Mouse (Mus musculus) limb, embryonic 10.5 days (tissue): ENCODE data around the gene Adat3. TPM values are rescaled to one million over a fixed set of nuclear protein-coding genes. Genes with fewer than 3 reads are reported as not detected.

ENCODE experiments used
- DNase-seq: peaks from one replicate; pipeline ENCODE4 v3.0.0-alpha.2; 2017; ENCODE audit warnings: low spot score
- H3K27ac ChIP-seq: fragments of 300-500 bp; sonication (generic); 2 replicates; pipeline ENCODE4 v1.5.1; 2016; ENCODE audit warnings: mild to moderate bottlenecking
- H3K27me3 ChIP-seq: fragments of 300-500 bp; sonication (generic); 2 replicates; pipeline ENCODE4 v1.6.1; 2016; ENCODE audit warnings: low read depth, mild to moderate bottlenecking; ENCODE audit not compliant: poor library complexity, severe bottlenecking
- H3K36me3 ChIP-seq: fragments of 300-500 bp; sonication (generic); 2 replicates; pipeline ENCODE4 v1.6.1; 2016; ENCODE audit warnings: mild to moderate bottlenecking, moderate library complexity
- H3K4me1 ChIP-seq: fragments of 300-500 bp; sonication (generic); 2 replicates; pipeline ENCODE4 v1.6.1; 2016
- H3K4me3 ChIP-seq: fragments of 300-500 bp; sonication (generic); 2 replicates; pipeline ENCODE4 v1.5.1; 2016; ENCODE audit warnings: mild to moderate bottlenecking, moderate library complexity
- H3K9me3 ChIP-seq: fragments of 300-500 bp; sonication (generic); replicated peaks from 2 replicates; pipeline ENCODE4 v1.6.1; 2016; ENCODE audit warnings: mild to moderate bottlenecking
- WGBS: fragments of 180-500 bp; shearing (Covaris S2); methylation state at CpG from one replicate; pipeline ENCODE4 v1.1.7; 2016; 5-methylcytosine and 5-hydroxymethylcytosine counted together
- polyA plus RNA-seq: library from polyadenylated mRNA; unstranded; fragments of >200 nt; fragmentation: Nextera tagmentation; extraction: Ambion mirVana; gene quantifications from 2 replicates; pipeline ENCODE4 v1.2.1, GENCODE M21; 2016

Adat3 gene
- 11.1 and 13.4 TPM in 2 replicates for polyA plus RNA-seq

- H3K4me3 ChIP-seq: peak within 1 kb of the TSS; percentile 83
- peak; percentile 96 for DNase-seq
- H3K4me1 ChIP-seq: peaks cover 26% of the 10 kb centered on the region
- no peaks in the 10 kb centered on the region for H3K27me3 ChIP-seq
- H3K9me3 ChIP-seq: no peaks in the 10 kb centered on the region
- under 1% methylated on average over 54 of the region's 54 CpGs for WGBS
- peak within 1 kb of the TSS; percentile 89 for H3K27ac ChIP-seq
- peaks cover 23% of the 10 kb centered on the region for H3K36me3 ChIP-seq
Observed at GRCm38 (mm10) chr10:80602698-80603325, at the start of gene Adat3, which contains the start of gene Scamp4. Gene Adat3 (plus strand): TSS chr10:80602880. Gene Scamp4 (plus strand): TSS chr10:80602872.

- no peaks in the 10 kb centered on the region for H3K27me3 ChIP-seq
- no peaks in the 10 kb centered on the region for H3K9me3 ChIP-seq
- peaks cover 57% of the 10 kb centered on the region for H3K36me3 ChIP-seq
- no peak overlapping the region for H3K27ac ChIP-seq
- no peak overlapping the region; the same call in 1 of the 2 replicates for H3K4me3 ChIP-seq
- WGBS: 85% methylated on average over 8 of the region's 8 CpGs
- DNase-seq: no peak
- H3K4me1 ChIP-seq: peaks cover 18% of the 10 kb centered on the region
Observed at GRCm38 (mm10) chr10:80553575-80553974, 49.1 kb upstream of the Adat3 start.

GRCm38 (mm10) chr10:80553997-80554396 is 48.7 kb upstream of the Adat3 start:
- Histone ChIP-seq H3K4me1 (peaks cover 19% of the 10 kb centered on the region), H3K27ac (no peak overlapping the region), H3K9me3 (no peaks in the 10 kb centered on the region), H3K27me3 (no peaks in the 10 kb centered on the region), H3K4me3 (no peak overlapping the region; the same call in 1 of the 2 replicates), H3K36me3 (peaks cover 54% of the 10 kb centered on the region)
- DNase-seq: no peak
- WGBS: 86% methylated on average over 6 of the region's 6 CpGs

- Histone ChIP-seq H3K27ac (no peak overlapping the region), H3K9me3 (no peaks in the 10 kb centered on the region), H3K4me3 (no peak overlapping the region), H3K4me1 (peaks cover 41% of the 10 kb centered on the region), H3K36me3 (peaks cover 29% of the 10 kb centered on the region), H3K27me3 (no peaks in the 10 kb centered on the region)
- WGBS: 42% methylated on average over 5 of the region's 5 CpGs
- peak; percentile 83 for DNase-seq
Observed at GRCm38 (mm10) chr10:80557346-80557965, 45.2 kb upstream of the Adat3 start.

- H3K4me1 ChIP-seq: peaks cover 43% of the 10 kb centered on the region
- no peak overlapping the region for H3K27ac ChIP-seq
- 92% methylated on average over 7 of the region's 7 CpGs for WGBS
- H3K27me3 ChIP-seq: no peaks in the 10 kb centered on the region
- H3K36me3 ChIP-seq: peaks cover 21% of the 10 kb centered on the region
- H3K9me3 ChIP-seq: no peaks in the 10 kb centered on the region
- 0 out of 2 replicates have a peak overlapping the region, but pooled peaks have one; percentile 20 for H3K4me3 ChIP-seq
- DNase-seq: no peak
Observed at GRCm38 (mm10) chr10:80559431-80559830, 43.2 kb upstream of the Adat3 start.

GRCm38 (mm10) chr10:80560621-80561020 is 42.1 kb upstream of the Adat3 start:
- peak overlapping the region; percentile 89 for H3K4me3 ChIP-seq
- WGBS: 1% methylated on average over 13 of the region's 13 CpGs
- peaks cover 21% of the 10 kb centered on the region for H3K36me3 ChIP-seq
- peak overlapping the region; percentile 98 for H3K27ac ChIP-seq
- no peaks in the 10 kb centered on the region for H3K27me3 ChIP-seq
- peaks cover 41% of the 10 kb centered on the region for H3K4me1 ChIP-seq
- no peak for DNase-seq
- no peaks in the 10 kb centered on the region for H3K9me3 ChIP-seq

- DNase-seq: peak; percentile 95
Observed at GRCm38 (mm10) chr10:80561116-80561944, 41.4 kb upstream of the Adat3 start, which contains the start of gene Rexo1. Gene Rexo1 (minus strand): TSS chr10:80561560.

GRCm38 (mm10) chr10:80566375-80567092 is 36.1 kb upstream of the Adat3 start:
- no peak overlapping the region for H3K27ac ChIP-seq

More at GRCm38 (mm10) chr10:80561116-80561944, 41.4 kb upstream of the Adat3 start, which contains the start of gene Rexo1:
- no peaks in the 10 kb centered on the region for H3K27me3 ChIP-seq
- H3K36me3 ChIP-seq: peaks cover 21% of the 10 kb centered on the region
- H3K4me3 ChIP-seq: peak within 1 kb of the TSS; percentile 89
- under 1% methylated on average over 72 of the region's 72 CpGs for WGBS
- peaks cover 43% of the 10 kb centered on the region for H3K4me1 ChIP-seq
- no peaks in the 10 kb centered on the region for H3K9me3 ChIP-seq
- H3K27ac ChIP-seq: peak within 1 kb of the TSS; percentile 98

GRCm38 (mm10) chr10:80568876-80569275 is 33.8 kb upstream of the Adat3 start:
- WGBS: 96% methylated on average over 29 of the region's 29 CpGs

More at GRCm38 (mm10) chr10:80566375-80567092, 36.1 kb upstream of the Adat3 start:
- H3K4me1 ChIP-seq: peaks cover 45% of the 10 kb centered on the region
- DNase-seq: peak; percentile 91
- no peak overlapping the region for H3K4me3 ChIP-seq
- WGBS: 32% methylated on average over 17 of the region's 17 CpGs
- H3K36me3 ChIP-seq: peaks cover 33% of the 10 kb centered on the region
- no peaks in the 10 kb centered on the region for H3K9me3 ChIP-seq
- H3K27me3 ChIP-seq: no peaks in the 10 kb centered on the region

GRCm38 (mm10) chr10:80569664-80570066 is 33.0 kb upstream of the Adat3 start:
- H3K4me1 ChIP-seq: peaks cover 64% of the 10 kb centered on the region
- no peaks in the 10 kb centered on the region for H3K27me3 ChIP-seq
- no peaks in the 10 kb centered on the region for H3K9me3 ChIP-seq
- peak overlapping the region; percentile 44 for H3K4me3 ChIP-seq
- 29% methylated on average over 10 of the region's 10 CpGs for WGBS
- peaks cover 30% of the 10 kb centered on the region for H3K36me3 ChIP-seq
- DNase-seq: peak; percentile 61
- H3K27ac ChIP-seq: peak overlapping the region; percentile 86

More at GRCm38 (mm10) chr10:80568876-80569275, 33.8 kb upstream of the Adat3 start:
- Histone ChIP-seq H3K4me1 (peaks cover 57% of the 10 kb centered on the region), H3K9me3 (no peaks in the 10 kb centered on the region), H3K27me3 (no peaks in the 10 kb centered on the region), H3K27ac (no peak overlapping the region), H3K36me3 (peaks cover 31% of the 10 kb centered on the region), H3K4me3 (no peak overlapping the region)
- DNase-seq: no peak

GRCm38 (mm10) chr10:80570419-80570818 is 32.3 kb upstream of the Adat3 start:
- peaks cover 30% of the 10 kb centered on the region for H3K36me3 ChIP-seq
- DNase-seq: no peak
- 93% methylated on average over 10 of the region's 10 CpGs for WGBS
- H3K9me3 ChIP-seq: no peaks in the 10 kb centered on the region
- H3K27ac ChIP-seq: peak overlapping the region; percentile 86
- peaks cover 71% of the 10 kb centered on the region for H3K4me1 ChIP-seq
- peak overlapping the region; percentile 44 for H3K4me3 ChIP-seq
- H3K27me3 ChIP-seq: no peaks in the 10 kb centered on the region
